Mouse (Mus musculus): ENCODE data around the gene Aprt.

The Aprt gene

GRCm38 (mm10) chr8:122537033-122537432 is 39.7 kb downstream of the Aprt start:
- DNase-seq (ENCODE audit: low read depth, low spot score): no peak

DNA sequence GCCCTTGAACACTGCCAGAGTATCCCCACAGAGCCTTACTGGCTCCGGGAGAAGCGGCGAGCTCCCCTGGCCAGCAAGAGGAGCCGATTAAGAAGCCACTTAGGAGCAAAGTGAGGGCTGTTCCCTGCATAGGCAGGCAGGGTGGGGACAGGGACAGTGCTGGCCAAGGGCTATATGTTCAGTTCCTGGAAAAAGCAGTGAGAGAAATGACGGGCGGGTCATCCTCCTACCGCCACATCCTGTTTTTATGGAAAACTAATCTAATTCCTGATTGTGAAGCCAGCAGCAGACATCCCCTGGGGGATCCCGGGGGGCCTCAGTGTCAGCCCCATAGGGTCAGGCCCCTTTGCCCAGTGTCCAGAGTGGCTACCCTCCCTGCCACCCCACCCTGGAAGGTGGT is 45.4 kb downstream of the Aprt start:
- DNase-seq (ENCODE audit: low read depth, low spot score): no peak

DNA sequence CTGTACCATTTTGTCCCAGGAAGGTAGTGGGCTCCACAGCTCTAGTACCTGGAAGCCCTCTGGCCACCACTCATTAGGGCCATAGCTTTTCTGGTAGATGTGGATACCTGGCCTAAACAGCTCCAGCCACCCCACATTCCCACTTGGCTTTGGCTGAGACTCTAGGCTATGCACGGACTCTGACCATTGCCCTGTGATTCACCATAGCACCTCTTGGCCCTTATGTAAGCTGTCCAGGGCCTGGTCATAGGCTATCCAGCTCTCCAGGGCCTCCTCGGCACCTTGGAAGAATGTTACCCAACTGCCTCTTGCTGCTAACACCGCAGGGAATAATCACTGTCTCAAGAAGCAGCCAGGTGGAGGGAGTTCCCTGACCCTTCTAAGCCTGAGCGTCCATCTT is 47.5 kb downstream of the Aprt start:
- DNase-seq (ENCODE audit: low read depth, low spot score): no peak

GRCm38 (mm10) chr8:122527937-122528336 is 48.8 kb downstream of the Aprt start:
- DNase-seq (ENCODE audit: low read depth, low spot score): no peak

- no peak for DNase-seq (ENCODE audit: low read depth, low spot score)
Measured at GRCm38 (mm10) chr8:122526526-122527170, 50.1 kb downstream of the Aprt start.

DNA sequence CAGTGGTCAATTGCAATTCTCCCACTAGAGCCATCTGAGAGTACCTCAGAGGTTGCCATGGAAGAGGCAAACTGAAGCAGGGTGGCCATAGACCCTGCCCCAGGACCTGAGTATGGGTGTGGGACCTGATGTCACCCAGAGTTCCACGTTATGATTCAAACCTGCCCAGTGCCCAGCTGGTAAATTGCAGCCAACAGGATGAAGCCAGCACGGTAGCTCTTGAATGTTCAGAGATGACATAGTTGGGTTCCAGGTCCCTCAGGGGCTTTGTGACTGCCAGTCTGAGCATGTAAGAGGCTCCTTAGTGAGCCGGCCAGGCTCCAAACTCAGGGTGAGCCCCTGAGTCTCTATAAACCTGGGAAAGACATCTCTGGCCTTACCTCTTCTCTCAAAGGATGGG is 50.6 kb downstream of the Aprt start:
- no peak for DNase-seq (ENCODE audit: low read depth, low spot score)

DNA sequence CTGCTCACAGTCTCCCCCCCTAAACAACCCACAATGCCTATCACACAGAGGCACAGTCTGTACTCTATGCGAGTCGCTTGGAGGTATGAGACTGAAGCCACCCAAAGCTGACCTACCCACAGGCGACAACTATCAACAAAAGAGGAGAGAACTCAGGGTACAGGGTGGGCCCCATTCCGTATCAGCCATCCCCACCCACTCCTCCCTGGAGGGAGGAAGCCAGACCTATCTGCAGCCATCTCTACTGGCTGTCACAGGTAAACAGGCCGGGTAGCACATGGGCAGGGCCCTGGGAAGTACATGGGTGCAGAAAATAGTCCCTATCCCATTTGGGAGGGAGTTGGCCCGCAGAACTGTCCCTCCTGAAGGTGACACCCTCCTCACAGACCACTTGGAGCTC is 51.7 kb downstream of the Aprt start:
- DNase-seq (ENCODE audit: low read depth, low spot score): no peak
